Mouse (Mus musculus) monocyte, adult 5-6 weeks (primary cell): Measurements from ENCODE around the gene Ube2f. TPM values are rescaled to one million over a fixed set of nuclear protein-coding genes. Genes with fewer than 3 reads are reported as not detected.

Source experiments
- ATAC-seq: fragments of 153-309, 156-312 bp; replicated peaks from 2 replicates; pipeline ENCODE4 v1.8.0; 2017; ENCODE audit warnings: mild to moderate bottlenecking; ENCODE audit not compliant: low TSS enrichment, insufficient number of reproducible peaks, severe bottlenecking, poor library complexity, low FRiP score
- total RNA-seq: library from RNA; stranded (forward); fragments of 200-1000, 200-491, 200-594 nt; gene quantifications from 3 replicates; pipeline ENCODE4 v1.2.3, GENCODE M21; 2017

Gene Ube2f
- total RNA-seq, 1 experiment from 2014 or later: 85.6 TPM

- ATAC-seq: no peak
These were observed 75.5 kb downstream of the Ube2f start for GRCm38 (mm10) chr1:91325488-91326042.

DNA sequence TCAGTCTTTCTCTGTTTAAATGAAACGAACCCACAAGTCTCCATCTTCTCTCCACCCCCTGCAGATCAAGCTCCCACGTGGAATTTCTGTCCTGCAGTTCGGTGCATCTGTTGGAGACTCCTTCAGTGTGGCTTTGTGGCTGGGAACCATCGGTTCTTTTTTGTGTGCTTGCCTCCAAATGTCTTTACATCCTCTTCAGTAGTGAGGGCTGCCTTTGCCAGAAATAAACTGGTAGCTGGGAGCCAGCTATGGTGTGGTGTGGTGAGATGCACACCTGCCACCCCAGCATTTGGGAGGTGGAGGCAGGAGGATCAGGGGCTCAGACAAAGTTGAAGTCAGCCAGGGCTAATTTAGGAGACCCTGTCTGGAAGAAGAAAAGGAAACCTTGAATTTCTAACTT is 82.0 kb downstream of the Ube2f start:
- ATAC-seq: no peak

GRCm38 (mm10) chr1:91333582-91333981 is 83.5 kb downstream of the Ube2f start:
- no peak for ATAC-seq

GRCm38 (mm10) chr1:91337355-91337754 is 87.3 kb downstream of the Ube2f start:
- ATAC-seq: no peak

Other genes starting within 250 kb of the Ube2f start
- 0.19 to 0.29 TPM (median 0.21 TPM) in 3 replicates for gene Rbm44, start 105.2 kb upstream of the Ube2f start, total RNA-seq
- gene Ramp1, start 70.5 kb upstream of the Ube2f start, total RNA-seq: 15.7 to 28.1 TPM (median 26.3 TPM) in 3 replicates
- 18.4 to 25.4 TPM (median 25.1 TPM) in 3 replicates for gene Scly, start 48.0 kb downstream of the Ube2f start, total RNA-seq
- gene Espnl, start 71.8 kb downstream of the Ube2f start, total RNA-seq: not detected in 3 replicates
- 1.2 to 11.7 TPM (median 3.0 TPM) in 3 replicates for gene Klhl30, start 100.7 kb downstream of the Ube2f start, total RNA-seq
- gene Erfe, start 116.1 kb downstream of the Ube2f start, total RNA-seq: 0.29 to 0.48 TPM in 2 of 3 replicates, not detected in the other
- 133 to 179 TPM (median 136 TPM) in 3 replicates for gene Ilkap, start 148.5 kb downstream of the Ube2f start, total RNA-seq
- gene Hes6, start 163.7 kb downstream of the Ube2f start, total RNA-seq: 11.5 to 23.5 TPM (median 13.5 TPM) in 3 replicates
- 2.8 to 12.0 TPM (median 3.1 TPM) in 3 replicates for gene Per2, start 209.0 kb downstream of the Ube2f start, total RNA-seq
- gene Traf3ip1, start 244.3 kb downstream of the Ube2f start, total RNA-seq: 4.4 to 6.2 TPM (median 5.6 TPM) in 3 replicates